Mouse (Mus musculus): ENCODE measurements around the gene Bach2. TPM values are rescaled to one million over a fixed set of nuclear protein-coding genes. Genes with fewer than 3 reads are reported as not detected.

Gene Bach2
- polyA plus RNA-seq, 1 experiment from 2014 or later = 0.17 TPM

- 88% methylated on average over 6 of the region's 6 CpGs for WGBS (ENCODE audit: missing documents)
- Histone ChIP-seq H3K27ac (no peak overlapping the region), H3K79me2 (ENCODE audit: inconsistent target) (no peaks in the 10 kb centered on the region), H3K4me3 (ENCODE audit: inconsistent target) (no peak overlapping the region), H3K36me3 (ENCODE audit: inconsistent target) (no peaks in the 10 kb centered on the region)
Observed at GRCm38 (mm10) chr4:32463065-32463464, 224.5 kb downstream of the Bach2 start.

- 89% methylated on average over 6 of the region's 6 CpGs for WGBS (ENCODE audit: missing documents)
- Histone ChIP-seq H3K79me2 (ENCODE audit: inconsistent target) (no peaks in the 10 kb centered on the region), H3K27ac (no peak overlapping the region), H3K4me3 (ENCODE audit: inconsistent target) (no peak overlapping the region), H3K36me3 (ENCODE audit: inconsistent target) (no peaks in the 10 kb centered on the region)
Observed at GRCm38 (mm10) chr4:32464540-32464939, 225.9 kb downstream of the Bach2 start.

- no peak overlapping the region for H3K27ac ChIP-seq
- no peak overlapping the region for H3K4me3 ChIP-seq (ENCODE audit: inconsistent target)
- H3K79me2 ChIP-seq (ENCODE audit: inconsistent target) = no peaks in the 10 kb centered on the region
- WGBS (ENCODE audit: missing documents) = 91% methylated on average over 8 of the region's 8 CpGs
- H3K36me3 ChIP-seq (ENCODE audit: inconsistent target) = no peaks in the 10 kb centered on the region
Observed at GRCm38 (mm10) chr4:32466031-32466430, 227.4 kb downstream of the Bach2 start.

- Histone ChIP-seq H3K27ac (no peak overlapping the region), H3K79me2 (ENCODE audit: inconsistent target) (no peaks in the 10 kb centered on the region), H3K4me3 (ENCODE audit: inconsistent target) (no peak overlapping the region), H3K36me3 (ENCODE audit: inconsistent target) (no peaks in the 10 kb centered on the region)
- 98% methylated on average over 6 of the region's 6 CpGs for WGBS (ENCODE audit: missing documents)
Observed at GRCm38 (mm10) chr4:32477977-32478660, 239.5 kb downstream of the Bach2 start.

DNA sequence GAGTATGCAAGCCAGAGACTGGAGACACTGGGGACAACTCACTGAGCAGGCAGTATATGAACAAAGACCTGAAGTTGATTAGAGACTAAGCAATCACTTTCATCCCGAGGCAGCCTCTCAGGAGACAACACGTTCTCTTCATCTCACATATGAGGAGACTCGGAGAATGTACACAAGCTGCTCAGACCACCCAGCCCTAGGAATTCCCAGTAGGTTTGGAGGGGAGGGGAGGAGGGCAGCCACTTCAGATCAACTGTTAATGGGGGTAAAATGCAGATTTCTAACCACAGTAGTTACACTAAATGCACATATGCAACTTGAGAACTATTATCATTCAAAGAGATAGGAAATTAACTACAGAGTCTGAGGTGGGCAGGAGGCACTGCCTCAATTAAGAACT lies 240.6 kb downstream of the Bach2 start:
- Histone ChIP-seq H3K79me2 (ENCODE audit: inconsistent target) (no peaks in the 10 kb centered on the region), H3K4me3 (ENCODE audit: inconsistent target) (no peak overlapping the region), H3K27ac (no peak overlapping the region), H3K36me3 (ENCODE audit: inconsistent target) (no peaks in the 10 kb centered on the region)
- WGBS (ENCODE audit: missing documents) = 96% methylated on average over 3 of the region's 3 CpGs

GRCm38 (mm10) chr4:32479801-32480700 lies 241.4 kb downstream of the Bach2 start:
- Histone ChIP-seq H3K36me3 (ENCODE audit: inconsistent target) (no peaks in the 10 kb centered on the region), H3K79me2 (ENCODE audit: inconsistent target) (no peaks in the 10 kb centered on the region), H3K27ac (no peak overlapping the region), H3K4me3 (ENCODE audit: inconsistent target) (no peak overlapping the region)
- 76% methylated on average over 16 of the region's 16 CpGs for WGBS (ENCODE audit: missing documents)

GRCm38 (mm10) chr4:32481366-32482055 lies 242.9 kb downstream of the Bach2 start:
- 85% methylated on average over 18 of the region's 18 CpGs for WGBS (ENCODE audit: missing documents)
- Histone ChIP-seq H3K36me3 (ENCODE audit: inconsistent target) (no peaks in the 10 kb centered on the region), H3K27ac (no peak overlapping the region), H3K4me3 (ENCODE audit: inconsistent target) (no peak overlapping the region), H3K79me2 (ENCODE audit: inconsistent target) (no peaks in the 10 kb centered on the region)

- 97% methylated on average over 8 of the region's 8 CpGs for WGBS (ENCODE audit: missing documents)
- Histone ChIP-seq H3K27ac (no peak overlapping the region), H3K79me2 (ENCODE audit: inconsistent target) (no peaks in the 10 kb centered on the region), H3K36me3 (ENCODE audit: inconsistent target) (no peaks in the 10 kb centered on the region), H3K4me3 (ENCODE audit: inconsistent target) (no peak overlapping the region)
Observed at GRCm38 (mm10) chr4:32482138-32482537, 243.5 kb downstream of the Bach2 start.

GRCm38 (mm10) chr4:32482936-32483335 lies 244.3 kb downstream of the Bach2 start:
- Histone ChIP-seq H3K4me3 (ENCODE audit: inconsistent target) (no peak overlapping the region), H3K27ac (no peak overlapping the region), H3K79me2 (ENCODE audit: inconsistent target) (no peaks in the 10 kb centered on the region), H3K36me3 (ENCODE audit: inconsistent target) (no peaks in the 10 kb centered on the region)
- WGBS (ENCODE audit: missing documents) = over 99% methylated on average over 7 of the region's 8 CpGs

- WGBS (ENCODE audit: missing documents) = 39% methylated on average over 5 of the region's 5 CpGs
- Histone ChIP-seq H3K4me3 (ENCODE audit: inconsistent target) (no peak overlapping the region), H3K79me2 (ENCODE audit: inconsistent target) (no peaks in the 10 kb centered on the region), H3K36me3 (ENCODE audit: inconsistent target) (no peaks in the 10 kb centered on the region), H3K27ac (no peak overlapping the region)
Observed at GRCm38 (mm10) chr4:32485848-32486247, 247.2 kb downstream of the Bach2 start.

DNA sequence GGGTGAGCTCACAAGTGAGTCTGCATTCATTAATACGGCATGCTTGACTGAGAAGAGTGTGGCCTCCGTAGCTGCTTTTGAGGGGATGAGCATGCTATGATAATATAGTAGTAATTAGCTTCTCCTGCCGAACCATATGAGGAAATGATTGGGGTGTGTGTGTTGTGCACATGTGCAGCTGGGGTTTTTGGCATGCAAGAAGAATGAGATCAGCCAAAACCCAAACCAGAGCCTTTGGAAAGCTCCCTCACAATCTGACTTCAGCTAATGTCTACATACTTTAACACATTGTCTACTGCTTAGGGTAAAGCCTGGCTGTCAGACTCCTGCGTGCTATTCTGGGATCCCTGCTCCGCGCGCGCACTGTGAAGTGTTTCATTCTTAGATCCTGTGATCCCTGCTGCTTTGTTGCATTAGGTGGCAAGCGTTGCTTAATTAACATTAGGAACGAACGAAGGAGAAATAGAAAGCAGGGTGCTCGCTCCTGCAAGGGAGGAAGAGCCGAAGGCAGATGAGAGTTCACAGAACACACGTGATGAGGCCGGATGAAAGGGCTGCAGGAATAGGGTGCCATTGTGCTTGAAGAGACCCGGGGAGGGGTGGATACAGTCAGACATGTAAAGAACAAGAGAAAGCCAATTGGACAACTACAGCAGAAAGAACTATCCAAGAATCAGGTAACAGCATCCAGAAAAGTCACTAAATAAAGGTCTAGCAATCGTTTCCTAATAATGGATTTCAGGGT lies 248.2 kb downstream of the Bach2 start:
- Histone ChIP-seq H3K36me3 (ENCODE audit: inconsistent target) (no peaks in the 10 kb centered on the region), H3K4me3 (ENCODE audit: inconsistent target) (no peak overlapping the region), H3K27ac (no peak overlapping the region), H3K79me2 (ENCODE audit: inconsistent target) (no peaks in the 10 kb centered on the region)
- 89% methylated on average over 17 of the region's 17 CpGs for WGBS (ENCODE audit: missing documents)

DNA sequence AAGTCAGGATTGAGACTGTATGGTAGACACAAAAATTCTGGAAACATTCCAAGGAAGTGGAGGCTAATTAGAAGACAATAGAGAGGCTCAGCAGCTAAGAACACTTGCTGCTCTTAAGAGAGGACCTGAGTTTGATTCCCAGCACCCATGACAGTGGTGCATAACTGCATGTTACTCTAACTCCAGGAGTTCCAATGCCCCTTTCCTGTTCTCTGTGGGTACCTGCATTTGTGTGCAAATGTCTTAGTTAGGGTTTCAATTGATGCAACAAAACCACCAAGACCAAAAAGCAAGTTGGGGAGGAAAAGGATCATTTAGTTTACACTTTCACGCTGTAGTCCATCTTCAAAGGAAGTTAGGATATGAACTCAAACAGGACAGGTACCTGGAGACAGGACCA lies 250.6 kb downstream of the Bach2 start:
- no peaks in the 10 kb centered on the region for H3K79me2 ChIP-seq (ENCODE audit: inconsistent target)
- 95% methylated on average over 1 of the region's 1 CpGs for WGBS (ENCODE audit: missing documents)
- no peak overlapping the region for H3K27ac ChIP-seq
- no peak overlapping the region for H3K4me3 ChIP-seq (ENCODE audit: inconsistent target)
- H3K36me3 ChIP-seq (ENCODE audit: inconsistent target) = no peaks in the 10 kb centered on the region

- Histone ChIP-seq H3K27ac (no peak overlapping the region), H3K79me2 (ENCODE audit: inconsistent target) (no peaks in the 10 kb centered on the region), H3K36me3 (ENCODE audit: inconsistent target) (no peaks in the 10 kb centered on the region), H3K4me3 (ENCODE audit: inconsistent target) (no peak overlapping the region)
- WGBS (ENCODE audit: missing documents) = 91% methylated on average over 8 of the region's 8 CpGs
Observed at GRCm38 (mm10) chr4:32491176-32491575, 252.6 kb downstream of the Bach2 start.

DNA sequence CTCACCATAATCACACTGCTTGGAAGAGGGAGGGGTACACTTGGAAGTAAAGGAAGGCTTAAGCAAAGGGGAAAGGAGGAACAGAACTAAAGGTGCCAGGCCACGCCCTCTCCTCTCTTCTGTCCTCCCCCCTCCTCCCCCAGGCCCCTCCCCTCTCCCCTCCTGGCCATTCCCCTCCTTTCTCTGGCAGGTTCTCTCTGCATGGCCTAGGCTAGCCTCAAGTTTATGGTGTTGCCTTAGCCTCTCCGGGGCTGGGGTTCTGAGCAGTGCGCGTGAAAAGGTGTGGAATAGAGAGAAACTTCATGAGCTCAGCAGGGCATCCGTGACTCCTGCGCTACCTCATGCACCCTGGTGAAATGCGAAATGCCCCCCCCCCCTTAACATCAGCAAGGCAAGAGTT lies 254.2 kb downstream of the Bach2 start:
- Histone ChIP-seq H3K4me3 (ENCODE audit: inconsistent target) (no peak overlapping the region), H3K27ac (no peak overlapping the region), H3K79me2 (ENCODE audit: inconsistent target) (no peaks in the 10 kb centered on the region), H3K36me3 (ENCODE audit: inconsistent target) (no peaks in the 10 kb centered on the region)
- WGBS (ENCODE audit: missing documents) = 98% methylated on average over 6 of the region's 7 CpGs
